Mouse (Mus musculus) kidney, adult 11 months (tissue): Measurements from ENCODE around the gene Uggt2.

Experiments used
- DNase-seq: peaks from one replicate; pipeline ENCODE4 v3.0.0; 2022

Gene Uggt2

DNA sequence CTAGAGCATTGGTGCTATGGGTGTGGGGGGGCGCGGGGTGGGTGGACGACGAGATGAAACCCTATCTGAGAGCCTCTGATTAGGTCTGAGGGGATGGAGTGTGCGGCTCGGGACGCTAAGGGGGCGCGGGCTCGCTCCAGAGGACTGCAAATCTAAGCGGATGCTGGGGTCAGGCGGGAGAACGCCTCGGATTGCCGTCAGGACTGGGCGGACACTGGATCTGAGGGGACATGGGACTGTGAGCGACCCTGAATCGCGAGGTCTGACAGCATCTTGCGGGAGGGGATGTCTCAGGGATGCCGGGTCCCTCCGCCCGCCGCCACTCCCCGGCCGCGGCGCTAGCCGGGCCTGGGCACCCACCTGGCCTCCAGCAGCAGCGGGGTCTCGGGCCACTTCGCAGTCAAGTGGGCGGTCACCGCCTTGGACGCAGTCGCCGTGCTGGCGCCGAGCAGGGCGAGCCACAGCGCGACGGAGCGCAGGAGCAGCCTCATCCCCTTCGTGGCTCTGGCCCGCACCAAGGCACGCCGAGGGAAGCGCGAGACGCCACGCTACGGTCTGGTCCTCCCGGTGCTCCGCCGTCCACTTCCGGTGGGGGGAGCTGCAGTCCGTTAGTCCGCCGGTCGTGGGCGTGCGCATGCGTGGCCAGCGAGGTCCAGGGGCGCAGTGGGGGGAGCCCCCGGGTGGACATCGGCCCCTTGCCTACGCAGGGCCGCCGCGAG is at the start of gene Uggt2:
TSS of gene Uggt2 (minus strand) at position 580 of the 719 bp plus-strand sequence.
- DNase-seq, result peak; percentile 60

DNA sequence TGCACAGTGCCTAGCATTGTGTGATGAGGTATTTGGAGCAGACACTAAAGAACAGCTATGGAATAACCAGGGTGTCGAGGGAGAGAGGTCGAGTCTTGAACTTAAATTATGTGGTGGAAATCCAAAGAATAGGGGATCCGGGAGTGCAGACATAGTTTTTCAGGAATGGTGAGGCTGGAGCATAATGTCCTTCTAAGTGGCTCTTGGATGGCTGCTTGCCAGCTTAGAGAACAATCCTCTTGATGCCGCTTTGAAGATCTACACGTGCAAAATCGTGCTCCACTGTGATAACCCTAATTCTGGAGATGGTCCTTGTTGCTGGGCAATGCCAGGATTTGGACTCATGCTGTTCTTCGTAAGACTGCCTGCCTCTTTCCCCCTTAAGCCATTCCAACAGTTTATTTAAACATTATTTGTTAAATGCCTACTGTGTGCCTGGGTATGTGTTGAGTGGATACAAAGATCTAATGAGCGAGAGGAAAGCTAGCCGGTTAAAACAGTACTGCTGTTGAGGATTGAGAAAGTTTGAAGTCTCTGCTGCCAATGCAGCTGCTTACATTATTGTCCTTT is 40.2 kb upstream of the Uggt2 start:
- DNase-seq, result no peak

DNA sequence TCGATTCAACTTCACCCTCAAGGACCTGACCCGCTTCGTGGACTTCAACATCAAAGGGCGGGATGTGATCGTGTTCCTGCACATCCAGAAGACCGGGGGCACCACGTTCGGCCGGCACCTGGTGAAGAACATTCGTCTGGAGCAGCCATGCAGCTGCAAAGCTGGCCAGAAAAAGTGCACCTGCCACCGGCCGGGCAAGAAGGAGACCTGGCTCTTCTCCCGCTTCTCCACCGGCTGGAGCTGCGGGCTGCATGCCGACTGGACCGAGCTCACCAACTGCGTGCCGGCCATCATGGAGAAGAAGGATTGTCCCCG is 39.5 kb upstream of the Uggt2 start:
- DNase-seq, result no peak

DNA sequence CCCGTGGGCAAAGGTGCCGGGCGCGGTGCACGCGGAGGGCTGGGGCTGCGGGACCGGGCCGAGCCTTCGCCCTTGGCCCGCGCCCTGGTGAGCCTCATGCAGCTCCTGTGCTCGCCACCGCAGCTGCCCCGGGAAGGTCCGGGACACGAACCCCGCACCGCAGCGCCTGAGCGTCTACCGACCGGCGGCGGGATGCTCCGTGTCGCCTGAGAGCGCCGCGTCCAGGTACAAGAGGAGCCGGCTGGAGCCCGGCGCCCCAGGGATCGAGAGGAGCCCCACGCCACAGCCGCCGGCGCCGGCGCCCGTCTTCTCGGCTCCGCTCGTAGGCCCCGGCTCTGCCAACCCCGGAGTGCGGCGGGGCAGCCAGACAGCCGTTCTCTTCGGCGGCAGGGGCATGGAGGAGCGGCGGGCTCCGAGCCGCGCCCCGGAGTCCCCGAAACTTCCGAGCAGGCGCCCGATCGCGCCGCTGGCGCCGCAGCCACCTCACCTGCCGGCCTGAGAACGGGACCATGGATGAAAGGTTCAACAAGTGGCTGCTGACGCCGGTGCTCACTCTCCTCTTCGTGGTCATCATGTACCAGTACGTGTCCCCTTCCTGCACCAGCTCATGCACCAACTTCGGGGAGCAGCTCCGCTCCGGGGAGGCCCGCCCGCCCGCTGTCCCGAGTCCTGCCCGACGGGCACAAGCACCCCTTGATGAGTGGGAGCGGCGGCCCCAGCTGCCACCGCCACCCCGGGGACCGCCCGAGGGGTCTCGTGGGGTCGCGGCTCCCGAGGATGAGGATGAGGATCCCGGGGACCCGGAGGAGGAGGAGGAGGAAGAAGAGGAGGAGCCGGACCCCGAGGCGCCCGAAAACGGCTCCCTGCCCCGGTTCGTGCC is 38.9 kb upstream of the Uggt2 start, which contains the start of gene Hs6st3:
TSS of gene Hs6st3 (plus strand) at position 436 of the 880 bp plus-strand sequence.
- DNase-seq, result no peak

DNA sequence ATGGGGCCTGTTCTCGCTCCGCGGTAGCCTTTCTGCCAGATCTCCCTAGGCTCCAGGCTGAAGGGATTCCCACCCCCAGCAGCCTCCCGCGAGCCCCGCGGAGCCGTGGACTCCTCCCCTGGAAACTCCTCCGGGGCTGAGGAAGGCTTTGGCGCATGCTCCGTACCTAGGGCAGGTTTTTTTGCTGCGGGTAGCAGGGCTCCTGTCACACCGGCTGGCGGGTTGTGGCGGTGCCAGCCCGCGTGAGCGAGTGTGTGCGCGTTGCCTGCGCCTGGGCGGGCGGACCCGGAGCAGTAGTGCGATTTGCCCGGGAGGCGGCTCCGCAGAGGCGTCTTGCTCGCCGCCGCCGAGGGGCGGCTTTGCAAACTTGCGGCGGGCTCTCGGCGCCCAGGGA is 38.3 kb upstream of the Uggt2 start:
- DNase-seq, result peak; percentile 23

DNA sequence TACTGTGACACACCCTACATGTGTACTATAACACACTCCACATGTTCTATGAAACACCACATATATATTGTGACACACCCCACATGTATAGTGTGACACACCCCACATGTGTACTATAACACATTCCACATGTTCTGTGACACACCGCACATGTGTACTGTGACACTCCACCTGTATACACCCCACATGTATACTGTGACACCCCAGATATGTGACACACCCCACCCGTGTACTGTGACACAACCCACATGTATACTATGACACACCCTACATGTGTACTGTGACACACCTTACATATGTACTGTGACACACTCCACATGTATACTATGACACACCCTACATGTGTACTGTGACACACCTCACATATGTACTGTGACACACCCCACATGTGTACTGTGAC is 28.1 kb upstream of the Uggt2 start:
- no peak for DNase-seq

DNA sequence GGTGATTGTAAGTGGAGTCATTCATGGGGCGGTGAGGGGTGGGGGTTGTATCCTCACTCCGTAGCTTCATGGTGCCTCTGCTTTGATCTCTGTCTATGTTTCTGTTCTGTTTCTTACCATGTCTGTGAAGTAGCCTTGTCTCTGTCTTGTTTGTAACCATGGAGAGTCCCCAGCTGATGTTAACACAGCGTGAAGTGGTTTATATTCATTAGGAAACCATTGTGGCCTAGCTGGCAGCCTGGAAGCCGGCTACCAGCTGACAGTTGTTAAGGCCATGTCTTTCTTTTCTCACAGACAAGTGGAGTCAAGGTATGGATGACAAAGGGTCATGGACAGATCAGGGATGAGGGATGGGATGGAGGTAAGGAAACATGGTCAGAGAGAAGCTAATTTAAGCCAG is 26.6 kb upstream of the Uggt2 start:
- no peak for DNase-seq

DNA sequence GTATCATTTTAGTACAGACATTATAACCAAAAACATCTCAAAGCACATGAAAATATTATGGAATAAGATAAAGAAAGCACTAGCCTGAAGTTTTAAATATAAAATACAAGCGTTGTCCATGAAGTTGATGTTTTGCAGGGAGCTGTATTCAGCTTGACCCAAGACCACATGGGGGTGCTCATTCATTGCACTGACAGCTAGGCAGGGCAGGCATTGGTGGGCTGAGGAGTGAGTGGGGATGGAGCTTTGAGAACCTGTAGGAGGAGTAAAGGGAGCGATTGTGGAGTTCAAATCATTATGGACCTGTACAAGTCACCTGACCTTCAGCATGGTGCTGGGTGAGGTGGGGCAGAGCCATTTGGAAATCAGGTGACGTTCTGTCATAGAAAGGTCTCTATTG is 24.8 kb upstream of the Uggt2 start:
- no peak for DNase-seq

DNA sequence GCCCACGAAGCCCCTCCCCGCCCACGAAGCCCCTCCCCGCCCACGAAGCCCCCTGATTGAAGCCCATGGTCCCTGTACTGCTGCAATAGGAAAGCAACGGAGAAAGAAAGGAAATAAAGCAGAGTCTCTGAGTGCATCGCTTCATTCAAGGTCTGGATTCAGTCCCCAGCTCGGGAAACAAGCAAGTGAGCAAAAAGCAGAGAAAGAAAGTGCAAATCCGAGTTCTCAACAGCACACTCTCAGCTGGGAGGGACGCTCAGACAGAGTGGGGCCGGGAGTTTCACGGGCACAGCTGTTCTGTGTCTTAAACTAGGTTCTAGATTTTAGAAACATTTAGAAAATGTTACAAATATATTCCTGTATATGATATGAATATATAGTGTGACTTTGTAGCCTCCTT is 24.4 kb upstream of the Uggt2 start:
- DNase-seq, result no peak

DNA sequence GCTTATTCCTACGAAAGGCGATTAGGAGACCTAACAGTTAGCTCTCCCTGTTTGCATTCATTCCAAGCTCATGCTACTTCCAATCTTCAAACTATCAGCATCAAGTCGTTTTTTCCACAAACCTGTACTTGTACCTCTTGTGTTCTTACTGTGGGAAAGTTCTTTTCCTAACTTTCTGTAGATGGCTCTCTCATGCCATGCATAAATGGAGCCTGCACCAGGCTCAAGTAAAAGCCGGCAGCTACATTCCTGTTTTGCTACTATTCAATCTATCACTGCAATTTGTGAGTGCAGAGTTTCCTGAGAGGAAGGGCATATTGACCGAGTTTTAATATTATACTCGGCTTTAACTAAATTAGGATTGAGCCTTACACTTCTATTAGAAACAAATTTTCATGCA is 13.3 kb upstream of the Uggt2 start:
- DNase-seq, result no peak

DNA sequence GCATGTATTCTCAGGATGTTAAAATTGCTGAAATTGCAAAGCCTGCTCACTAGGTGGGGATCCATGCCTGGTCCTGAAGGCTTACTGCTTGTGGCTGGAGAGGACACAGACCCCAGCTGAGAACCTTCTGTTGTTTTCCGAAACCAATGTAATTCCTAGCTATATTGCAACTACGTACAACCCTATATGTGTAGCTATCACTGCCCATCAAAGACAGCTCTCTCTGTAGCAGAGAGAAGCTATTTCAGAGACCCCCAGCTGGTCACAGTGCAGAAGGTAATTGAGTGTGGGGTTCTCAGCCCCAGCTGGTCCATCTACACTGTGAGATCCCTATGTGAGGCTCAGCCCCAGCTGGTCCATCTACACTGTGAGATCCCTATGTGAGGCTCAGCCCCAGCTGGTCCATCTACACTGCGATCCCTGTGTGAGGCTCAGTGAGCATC is 10.6 kb upstream of the Uggt2 start:
- DNase-seq, result no peak

DNA sequence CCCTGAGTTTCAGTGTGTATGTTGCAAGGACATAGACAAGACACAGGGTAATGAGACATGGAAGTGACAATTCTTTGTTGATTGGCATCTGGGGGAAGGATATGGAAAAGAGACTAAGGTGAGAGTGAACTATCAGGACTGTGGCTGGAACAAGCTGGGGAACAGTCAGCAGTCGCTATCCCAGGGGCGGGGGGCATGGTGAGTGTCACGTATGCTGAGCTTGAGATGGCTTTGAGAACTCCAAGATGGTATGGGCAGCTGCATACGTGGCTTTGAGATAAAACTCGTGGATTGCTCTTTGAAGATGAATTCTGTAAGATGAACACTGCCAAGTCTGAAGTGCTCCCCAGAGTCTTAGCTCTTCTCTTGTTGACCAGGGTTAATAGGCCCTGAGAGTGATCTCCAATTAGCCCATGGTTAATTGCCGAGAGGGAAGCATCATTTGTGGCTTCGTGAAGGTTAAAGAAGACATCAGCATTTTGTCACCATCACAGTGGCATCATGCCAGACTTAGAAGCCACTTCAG is 9.6 kb upstream of the Uggt2 start:
- DNase-seq, result no peak

DNA sequence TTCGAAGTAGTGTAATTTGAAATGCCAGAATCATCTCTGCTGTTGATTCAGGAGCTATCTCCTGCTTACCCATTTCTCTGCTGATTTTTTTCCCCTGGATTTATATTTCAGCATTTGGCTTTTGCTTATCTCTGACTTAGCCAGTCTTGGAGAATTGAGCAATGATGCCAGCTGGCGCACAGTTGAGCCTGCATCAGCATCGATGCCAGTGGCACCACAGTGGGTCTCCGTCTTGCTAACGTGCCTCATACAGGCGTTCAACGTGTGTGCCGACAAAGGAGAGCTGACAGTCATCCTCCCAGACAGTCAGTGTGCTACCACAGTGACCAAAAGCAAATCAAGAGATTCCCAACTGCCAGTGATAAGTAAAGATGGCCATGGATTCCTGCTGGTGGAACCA is 8.4 kb upstream of the Uggt2 start:
- DNase-seq, result no peak

DNA sequence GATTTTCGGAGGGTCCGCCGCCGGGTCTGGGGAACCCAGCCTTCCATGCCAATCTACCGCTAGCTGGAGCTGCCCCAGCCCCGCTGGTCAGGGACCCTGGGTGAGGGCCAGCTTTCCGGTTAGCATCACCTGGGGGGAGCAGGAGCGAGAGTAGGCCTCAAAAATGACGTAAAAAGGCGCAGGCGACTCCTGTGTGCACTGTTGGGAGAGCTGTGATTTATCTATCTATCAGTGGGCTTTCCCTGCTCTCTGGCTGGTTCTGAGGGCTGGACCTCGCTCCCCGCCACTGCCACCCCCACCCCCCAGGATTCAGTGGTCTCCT is 301 bp upstream of the Uggt2 start:
- no peak for DNase-seq

DNA sequence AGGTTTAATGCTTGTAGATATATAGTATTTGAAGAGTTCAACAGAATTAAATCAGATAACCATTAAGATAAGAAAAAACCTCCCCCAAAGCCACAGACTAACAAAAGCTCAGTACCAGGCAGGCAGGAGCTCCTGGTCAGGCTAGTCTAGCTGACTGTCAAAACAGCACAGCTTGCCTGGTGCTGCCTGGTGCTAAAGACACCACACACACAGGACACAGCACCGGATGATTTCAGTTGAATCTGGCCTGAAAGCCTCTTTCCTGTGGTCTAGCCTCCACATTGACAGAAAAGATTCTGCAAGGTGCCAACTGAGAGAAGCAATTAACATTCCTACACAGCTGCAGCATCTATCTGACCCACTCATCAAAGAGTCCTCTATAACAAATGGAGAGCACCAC is 37.4 kb downstream of the Uggt2 start:
- no peak for DNase-seq

DNA sequence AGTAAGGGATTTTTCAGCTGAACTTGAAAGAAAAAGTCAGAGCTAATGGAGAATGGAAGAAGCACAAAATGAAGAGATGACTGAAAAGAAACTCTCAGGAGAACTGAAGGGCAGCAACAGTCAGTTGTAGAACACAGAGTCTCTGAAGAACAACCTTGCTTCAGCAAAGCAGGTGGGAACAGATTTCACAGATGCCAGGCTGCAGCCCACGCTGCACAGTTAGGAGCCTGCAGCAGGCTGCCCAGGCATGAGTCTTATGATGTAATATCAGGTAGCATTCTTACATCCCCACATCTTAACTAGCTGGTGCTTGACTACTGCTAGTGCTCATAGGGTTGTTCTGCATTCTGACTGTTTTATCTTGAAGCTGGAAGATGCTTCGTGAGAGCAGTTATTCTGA is 38.5 kb downstream of the Uggt2 start:
- no peak for DNase-seq

DNA sequence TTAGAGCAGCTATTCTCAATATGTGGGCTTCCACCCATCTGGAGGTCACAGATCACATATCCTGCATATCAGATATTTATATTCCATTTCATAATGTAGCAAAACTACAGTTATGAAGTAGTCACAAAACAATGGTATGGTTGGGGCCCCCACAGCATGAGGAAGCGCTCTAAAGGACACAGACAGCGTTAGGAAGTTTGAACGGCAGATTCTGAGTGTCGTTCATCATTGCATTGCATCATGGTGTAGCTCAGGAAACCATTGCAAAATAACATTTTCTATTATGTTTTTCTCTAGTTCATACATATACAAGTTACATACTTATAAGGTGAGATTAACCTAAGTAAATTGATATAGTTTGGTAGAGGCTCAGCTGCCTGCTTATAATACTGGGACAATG is 42.2 kb downstream of the Uggt2 start:
- no peak for DNase-seq

DNA sequence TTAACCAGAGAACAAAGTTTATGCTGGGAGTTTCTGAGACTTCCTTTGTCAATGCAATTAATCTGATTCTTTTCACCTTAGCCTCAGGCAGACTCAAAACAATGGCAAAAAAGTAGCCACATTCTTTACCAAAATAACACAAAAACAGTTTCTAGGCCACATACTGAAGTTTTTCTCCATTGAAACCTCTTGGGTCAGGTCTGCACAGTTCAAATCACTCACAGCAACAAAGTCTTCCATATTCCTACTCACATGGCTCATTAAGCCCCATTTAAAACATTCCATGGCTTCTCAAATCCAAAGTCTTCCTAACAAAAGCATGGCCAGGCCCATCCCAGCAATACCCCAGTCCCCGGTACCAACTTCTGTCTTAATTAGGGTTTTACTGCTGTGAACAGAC is 46.3 kb downstream of the Uggt2 start:
- DNase-seq, result no peak

DNA sequence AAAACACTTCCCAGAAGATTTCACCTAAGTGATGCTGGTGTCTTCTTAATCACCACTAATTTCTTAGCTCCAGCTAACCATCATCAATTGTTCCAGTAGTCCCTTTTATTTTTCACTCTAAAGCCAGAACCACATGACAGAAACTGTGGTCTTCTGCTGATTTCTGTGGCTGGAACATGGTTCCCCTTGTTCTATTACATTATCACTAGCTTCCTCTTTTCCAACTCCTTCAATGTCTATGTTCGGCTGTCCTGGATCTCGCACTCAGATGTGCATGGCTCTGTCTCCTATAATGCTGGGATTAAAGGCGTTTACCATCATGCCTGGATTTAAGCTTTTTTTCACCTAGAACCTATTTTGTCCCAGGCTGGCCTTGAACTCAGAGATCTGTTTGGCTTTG is 46.9 kb downstream of the Uggt2 start:
- DNase-seq, result no peak

DNA sequence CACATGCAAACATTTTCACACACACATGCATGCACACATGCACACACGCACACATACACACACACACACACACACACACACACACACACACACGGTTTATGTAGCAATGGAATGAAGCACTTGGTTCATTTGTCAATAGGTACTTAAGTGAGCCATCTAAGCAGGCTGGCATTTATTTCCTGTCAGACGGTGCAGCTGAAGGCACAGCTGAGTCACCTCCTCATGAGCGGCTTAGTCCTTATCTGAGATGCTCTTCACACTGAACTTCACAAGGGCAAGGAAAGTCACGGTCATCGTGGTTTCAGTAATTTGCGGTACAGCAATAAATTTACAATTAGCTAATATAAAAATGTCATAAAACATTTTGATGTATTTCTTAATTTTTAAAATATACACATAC is 55.5 kb downstream of the Uggt2 start:
- DNase-seq, result no peak

DNA sequence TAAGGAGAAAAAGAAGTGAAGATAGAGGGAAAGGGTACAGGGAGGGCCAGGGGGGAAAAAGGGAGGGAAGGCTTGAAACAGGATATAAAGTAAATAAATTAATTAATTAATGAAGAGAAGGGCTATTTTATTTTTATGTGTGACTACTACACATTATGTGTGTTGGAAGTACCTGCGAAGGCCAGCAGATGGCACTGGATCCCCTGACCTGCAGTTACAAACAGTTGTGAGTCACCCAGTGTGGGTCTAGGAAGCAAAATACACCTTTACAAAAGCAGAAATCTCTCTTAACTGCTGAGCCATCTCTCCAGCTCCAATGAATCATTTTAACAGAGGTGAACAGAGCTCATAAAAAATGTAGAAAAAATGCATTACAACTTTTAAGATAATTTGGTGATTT is 59.0 kb downstream of the Uggt2 start:
- peak; percentile 18 for DNase-seq

DNA sequence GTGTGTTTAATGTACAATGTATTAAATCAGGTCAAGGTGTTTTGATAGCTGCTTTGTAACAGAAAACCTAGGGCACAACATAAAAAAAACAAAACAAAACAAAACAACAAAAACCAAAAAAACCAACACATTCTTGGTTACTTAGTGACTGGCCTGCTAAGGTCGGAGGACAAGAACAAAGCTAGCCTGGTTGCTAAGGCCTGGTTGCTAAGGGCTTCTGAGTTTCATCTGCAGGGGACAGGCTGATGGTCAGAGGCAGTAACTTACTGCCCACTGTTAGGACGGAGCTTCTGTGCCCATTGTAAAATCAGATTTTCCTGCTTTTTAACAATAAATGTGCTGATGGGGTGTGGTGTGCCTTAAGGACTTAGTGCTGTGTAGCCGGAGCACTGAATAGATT is 61.5 kb downstream of the Uggt2 start:
- no peak for DNase-seq

DNA sequence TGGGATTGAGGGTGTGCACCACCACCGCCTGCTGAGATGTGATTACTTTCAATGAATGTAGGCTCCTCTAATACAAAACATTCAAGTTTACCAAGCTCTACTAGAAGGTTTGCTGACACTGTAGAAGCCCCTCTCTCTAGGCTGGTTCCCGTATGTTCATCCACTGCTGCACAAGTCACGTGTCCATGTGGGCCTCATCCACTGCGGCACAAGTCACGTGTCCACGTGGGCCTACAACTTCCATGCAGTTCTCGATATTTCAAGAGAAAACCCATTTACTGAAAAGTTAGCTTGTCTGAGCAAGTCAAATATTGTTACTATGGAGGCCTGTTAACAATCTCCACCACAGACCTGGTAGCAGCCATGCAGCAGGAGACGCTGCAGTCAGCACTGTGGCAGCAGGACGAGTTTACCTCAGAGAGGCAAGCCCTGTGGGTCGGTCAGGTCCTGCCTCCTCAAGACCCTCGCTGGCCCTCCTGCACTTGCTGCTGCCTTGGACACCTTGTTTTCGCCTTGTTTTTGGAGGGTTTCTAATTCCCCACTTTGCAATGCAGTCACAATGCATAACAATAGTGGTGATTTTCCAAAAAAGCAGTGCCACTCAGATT is 62.0 kb downstream of the Uggt2 start:
- no peak for DNase-seq
